Mouse (Mus musculus) megakaryocyte-erythroid progenitor cell, adult 5-6 weeks (primary cell): ENCODE data around the gene Cd3eap. TPM values are rescaled to one million over a fixed set of nuclear protein-coding genes. Genes with fewer than 3 reads are reported as not detected.
A peak's percentile ranks its signal among the peaks of the same experiment; 100 is the strongest.

ENCODE experiments used
- ATAC-seq: replicated peaks from 2 replicates; pipeline ENCODE4 v1.8.0; 2016; ENCODE audit warnings: mild to moderate bottlenecking, inconsistent platforms; ENCODE audit not compliant: severe bottlenecking, poor library complexity, low FRiP score, low TSS enrichment
- total RNA-seq, 2 experiments: library from RNA; stranded (forward) in 1 of 2; stranded (reverse) in 1 of 2; fragments of 200-1000, 215-1000 nt in 1 of 2; fragments of >200 nt in 1 of 2; fragmentation: Nextera tagmentation in 1 of 2; gene quantifications; 2 replicates each; pipeline ENCODE4 v1.2.3; 2014 to 2017

The Cd3eap gene
- total RNA-seq, 2 experiments from 2014 or later = 36.6 to 47.7 TPM

DNA sequence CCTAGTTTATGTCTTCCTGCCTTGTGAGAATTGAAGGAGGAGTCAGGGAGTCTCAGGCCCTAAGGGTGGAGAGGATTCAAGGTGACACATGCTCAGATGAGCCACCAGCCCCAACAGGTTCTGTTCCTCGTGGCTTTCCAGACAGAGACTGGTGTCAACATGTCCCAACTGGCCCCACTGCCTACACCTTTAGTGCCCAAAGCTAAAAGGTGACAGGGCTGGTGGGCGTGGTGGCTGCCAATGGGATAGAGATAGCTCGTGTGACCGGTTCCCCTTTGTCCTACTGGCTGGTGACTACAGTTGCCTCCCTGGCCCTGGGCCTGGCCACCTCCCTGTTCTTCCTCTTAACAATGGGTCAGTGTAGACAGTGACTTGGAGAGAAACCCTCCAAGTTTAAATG, 6.1 kb upstream of the Cd3eap start:
- ATAC-seq = no peak

DNA sequence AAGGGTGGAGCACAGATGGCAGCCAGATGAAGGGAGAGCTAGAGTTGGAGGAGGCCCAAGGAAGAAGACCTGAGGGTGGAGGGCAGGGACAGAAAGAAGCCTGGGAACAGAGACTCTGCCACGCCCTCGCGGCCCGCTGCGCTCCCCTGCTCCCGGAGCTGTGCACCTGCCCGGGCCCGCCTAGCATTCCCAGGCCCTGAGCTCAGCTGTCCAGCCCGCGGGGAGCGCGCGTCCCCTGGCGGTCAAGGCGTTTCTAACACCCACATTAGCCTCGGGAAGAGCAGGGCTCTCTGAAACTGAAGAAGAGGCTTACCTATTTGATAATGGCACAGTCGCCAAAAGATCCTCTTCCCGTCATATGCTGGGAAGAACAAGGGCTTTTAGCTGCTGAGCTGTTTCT, 4.6 kb upstream of the Cd3eap start:
- ATAC-seq = peak; percentile 27; the same call in 1 of the 2 replicates

DNA sequence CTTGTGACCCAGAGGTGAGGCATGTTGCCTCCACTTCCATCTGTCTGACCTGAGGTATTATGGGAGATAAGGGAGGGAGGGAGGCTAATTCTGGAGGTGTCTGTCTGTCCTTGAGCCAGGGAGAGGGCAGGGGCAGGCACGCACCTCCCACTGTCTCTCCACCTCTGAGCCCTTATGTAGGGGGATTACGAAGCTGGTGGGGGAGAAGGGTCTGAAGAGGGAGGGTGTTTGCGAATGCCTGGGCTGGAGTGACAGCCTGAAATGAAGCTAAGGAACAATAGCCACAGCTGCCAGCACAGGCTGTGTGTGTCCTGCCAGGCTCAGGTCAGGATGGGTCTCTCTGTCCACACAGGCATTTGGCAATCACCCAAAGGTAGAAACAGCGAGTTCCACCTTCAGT, 3.0 kb upstream of the Cd3eap start:
- no peak for ATAC-seq

- ATAC-seq = peak; percentile 36
Measured at GRCm38 (mm10) chr7:19361720-19362119, 2.4 kb upstream of the Cd3eap start.

DNA sequence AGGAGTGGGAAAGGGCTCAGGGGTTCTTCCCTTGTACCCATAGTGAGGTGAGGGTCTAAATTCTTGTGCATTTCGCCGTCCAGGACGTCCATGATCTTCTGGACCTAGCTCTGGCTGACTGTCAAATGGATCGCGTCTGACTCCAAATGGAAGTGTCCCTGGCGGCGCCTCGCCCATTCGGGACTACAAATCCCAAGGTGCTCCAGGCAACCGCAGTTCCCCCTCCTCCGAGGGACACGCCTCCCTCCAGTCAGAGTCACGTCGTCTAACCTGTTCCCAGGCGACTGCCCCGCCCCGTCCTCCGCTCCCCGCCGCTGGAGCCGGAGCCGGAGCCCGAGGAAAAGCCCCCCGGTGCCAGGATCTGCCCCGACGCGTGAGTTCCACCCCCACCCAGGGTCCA, 1.7 kb upstream of the Cd3eap start:
- ATAC-seq = peak; percentile 70

DNA sequence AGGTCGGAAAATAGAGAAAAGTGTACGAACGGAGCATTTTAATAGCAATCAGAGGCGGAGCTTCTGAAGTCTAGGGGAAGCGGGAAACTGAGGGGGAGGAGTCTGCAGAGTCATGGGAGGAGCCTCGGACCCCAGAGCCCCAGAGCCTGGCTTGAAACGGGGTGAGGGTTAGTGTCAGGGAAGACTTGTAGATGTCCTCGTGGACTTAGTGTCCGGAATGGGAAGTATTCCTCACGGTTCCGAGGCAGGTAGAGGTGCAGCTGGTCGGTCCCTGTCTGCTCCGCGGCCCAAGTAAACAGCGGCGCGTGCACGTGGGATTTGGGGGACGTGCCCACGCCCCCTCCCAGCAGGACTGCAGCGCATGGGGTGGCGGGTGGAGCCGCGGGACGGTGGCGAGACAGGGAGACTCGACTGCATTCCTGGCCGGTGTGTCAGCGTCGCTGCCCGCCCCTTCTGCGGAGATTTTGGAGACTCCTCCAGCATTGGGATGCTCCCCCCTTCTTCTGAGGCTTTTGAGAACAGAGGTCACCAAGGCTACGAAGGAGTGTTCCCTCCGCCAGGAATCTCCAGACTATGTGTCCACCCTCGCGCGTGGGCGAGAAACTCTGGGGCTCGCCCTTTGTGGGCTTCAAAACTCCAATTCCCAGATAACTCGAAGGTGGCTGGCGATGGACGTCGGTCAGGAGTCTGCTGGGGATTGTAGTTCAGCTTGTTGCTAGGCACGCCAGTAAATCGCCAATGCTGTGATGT, 784 bp upstream of the Cd3eap start:
- ATAC-seq = peak; percentile 66

GRCm38 (mm10) chr7:19358634-19359033, 649 bp downstream of the Cd3eap start:
- ATAC-seq = no peak

- ATAC-seq = no peak
Measured at GRCm38 (mm10) chr7:19357381-19358375, 1.6 kb downstream of the Cd3eap start.

DNA sequence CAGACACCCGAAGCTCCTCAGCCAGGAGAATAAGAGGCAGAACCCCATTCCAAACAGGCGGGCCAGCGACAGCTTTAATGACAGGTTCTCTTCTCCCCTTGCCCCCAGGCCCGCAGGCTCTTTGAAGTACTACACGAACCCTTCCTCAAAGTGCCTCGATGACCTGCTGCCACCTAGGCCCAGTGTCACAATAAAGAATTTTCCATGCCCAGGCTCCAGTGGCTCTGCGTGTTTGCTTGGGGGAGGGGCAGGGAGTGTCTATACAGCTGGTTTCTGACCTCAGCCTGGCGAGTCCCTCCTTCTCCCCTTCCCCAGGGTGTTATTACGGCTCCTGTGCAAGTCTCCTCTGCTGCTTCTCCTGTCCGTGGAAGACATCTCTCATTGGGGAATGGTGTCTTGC, 3.0 kb downstream of the Cd3eap start:
- ATAC-seq = no peak

GRCm38 (mm10) chr7:19354991-19355390, 4.3 kb downstream of the Cd3eap start:
- ATAC-seq = no peak

DNA sequence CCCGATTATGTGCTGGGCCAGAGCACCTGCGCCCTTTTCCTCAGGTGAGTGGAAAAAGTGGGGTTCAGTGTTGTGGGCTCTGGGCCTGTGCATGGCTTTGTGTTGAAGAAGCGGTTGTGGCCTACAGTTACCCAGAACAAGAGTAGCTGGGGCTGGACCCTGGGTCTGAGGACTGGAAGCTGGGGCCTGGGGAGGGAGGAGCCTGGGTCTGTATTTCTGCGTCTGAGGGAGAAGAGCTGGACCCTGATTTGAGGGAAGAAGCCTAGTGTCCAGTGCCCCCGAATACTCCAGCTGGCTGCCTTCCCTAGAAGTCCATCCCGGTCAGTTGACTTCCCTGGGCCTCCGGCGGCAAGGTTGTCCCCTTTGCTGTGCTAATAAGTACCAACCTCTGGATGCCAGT, 9.1 kb downstream of the Cd3eap start:
- ATAC-seq = no peak

- no peak for ATAC-seq
Measured at GRCm38 (mm10) chr7:19349188-19349915, 9.9 kb downstream of the Cd3eap start.

GRCm38 (mm10) chr7:19344938-19345471, 14.3 kb downstream of the Cd3eap start:
- peak; percentile 91 for ATAC-seq

- no peak for ATAC-seq
Measured at GRCm38 (mm10) chr7:19344237-19344847, 14.9 kb downstream of the Cd3eap start, which contains the start of gene Ercc1. Gene Ercc1, plus strand, starts transcription at chr7:19344778.

GRCm38 (mm10) chr7:19343210-19343808, 16.0 kb downstream of the Cd3eap start:
- ATAC-seq = peak; percentile 48; the same call in 1 of the 2 replicates

DNA sequence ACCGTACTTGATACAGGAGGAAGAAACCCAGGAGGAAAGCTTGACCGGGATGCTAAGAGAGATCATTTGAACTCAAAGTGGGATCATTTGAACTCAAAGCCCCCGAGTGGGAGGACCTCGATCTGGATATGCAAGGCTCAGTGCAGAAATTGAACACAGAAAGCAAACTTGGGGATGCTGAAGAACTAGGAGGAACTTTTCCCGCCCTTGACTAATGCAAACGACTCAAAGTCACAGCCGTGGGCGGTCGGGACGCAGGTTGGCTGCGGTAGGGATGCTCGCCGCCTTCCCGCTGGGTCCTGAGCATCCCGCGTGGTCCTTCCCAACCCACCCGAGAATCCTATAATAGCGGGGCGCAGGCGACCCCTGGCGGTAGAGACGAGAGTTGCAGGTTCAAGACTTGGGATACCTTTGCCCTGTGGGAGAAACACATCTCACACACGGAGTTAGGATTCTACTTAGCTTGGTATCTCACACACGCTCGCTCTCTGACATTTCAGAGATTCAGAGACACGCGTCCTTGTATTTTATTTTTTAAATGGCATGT, 16.7 kb downstream of the Cd3eap start:
- no peak for ATAC-seq

DNA sequence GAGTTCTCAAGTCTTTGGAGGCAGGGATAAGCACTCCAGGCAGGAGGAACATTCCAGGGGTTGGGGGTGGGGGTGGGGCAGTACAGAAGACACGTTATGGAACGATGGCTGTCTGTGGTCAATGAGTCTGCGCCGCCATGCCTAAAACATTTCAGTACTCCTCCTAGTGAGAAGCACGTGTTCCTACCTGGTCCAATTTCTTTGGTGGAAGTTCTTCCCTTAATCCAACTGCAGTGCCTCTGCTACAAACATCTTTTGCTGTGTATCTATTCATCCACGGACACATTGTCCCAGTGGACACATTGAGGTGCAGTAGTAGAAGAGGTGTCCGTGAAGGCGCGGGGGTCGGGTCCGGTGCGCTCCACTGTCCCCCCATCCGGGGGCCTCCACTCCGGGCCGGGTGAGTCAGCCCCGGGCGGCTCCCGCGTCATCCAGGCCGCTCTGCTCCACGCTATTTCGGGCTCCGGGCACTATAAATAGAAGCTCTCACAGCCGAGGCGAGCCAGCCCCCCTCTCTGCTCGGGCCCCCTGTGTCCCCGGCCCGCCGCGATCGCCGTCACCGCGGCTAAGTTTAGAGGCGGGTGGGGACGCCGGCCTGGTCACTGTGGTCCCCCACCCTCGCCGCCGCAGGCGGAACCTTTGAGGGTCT, 17.4 kb downstream of the Cd3eap start:
- ATAC-seq = no peak

DNA sequence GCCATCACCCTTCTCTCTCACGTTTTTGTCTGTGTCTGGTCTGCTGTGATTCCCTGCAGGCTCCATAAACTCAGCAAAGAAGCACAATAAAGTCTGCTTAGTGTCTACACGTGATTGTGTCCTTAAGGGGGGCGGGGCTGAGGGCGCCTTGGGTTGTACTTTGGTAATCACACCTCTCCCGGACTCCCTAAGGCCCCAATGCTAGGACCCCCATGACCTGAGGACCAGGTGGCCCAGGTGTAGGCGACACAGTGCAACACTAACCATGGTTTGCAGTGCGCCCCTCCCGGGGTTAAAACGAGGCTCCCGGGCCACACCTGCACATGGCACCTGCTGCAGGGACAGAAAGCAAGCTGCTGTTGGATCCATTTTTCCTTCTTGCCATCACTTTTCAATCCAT, 18.0 kb downstream of the Cd3eap start:
- no peak for ATAC-seq
